Mouse (Mus musculus) MEL (cell line): Measurements from ENCODE around the gene L3mbtl4. TPM values are rescaled to one million over a fixed set of nuclear protein-coding genes. Genes with fewer than 3 reads are reported as not detected.

ENCODE experiments used
- DNase-seq: peaks from one replicate; pipeline ENCODE4 v3.0.0; 2011; ENCODE audit warnings: low read depth, low spot score
- H3K27ac ChIP-seq: 2 replicates; pipeline ENCODE4 v1.5.1; 2012; ENCODE audit warnings: low read depth, mild to moderate bottlenecking, control low read depth, low read length, moderate library complexity; ENCODE audit not compliant: control insufficient read depth
- H3K27me3 ChIP-seq, 2 experiments: fragments of 150-350 bp in 1 of 2; sonication (generic) in 1 of 2; 2 replicates each; pipeline ENCODE4 v1.6.1; 2012; ENCODE audit warnings: low read length in 2 of 2, mild to moderate bottlenecking in 2 of 2, improper control_type of control experiment in 1 of 2, moderate library complexity in 1 of 2; ENCODE audit not compliant: insufficient read depth in 2 of 2, control insufficient read depth in 1 of 2
- H3K36me3 ChIP-seq, 2 experiments: 2 replicates each; pipeline ENCODE4 v1.6.1; 2012 to 2014; ENCODE audit warnings: low read length in 2 of 2, improper control_type of control experiment in 1 of 2, inconsistent platforms in 1 of 2, mild to moderate bottlenecking in 1 of 2; ENCODE audit not compliant: insufficient read depth in 2 of 2, control insufficient read depth in 1 of 2
- H3K4me1 ChIP-seq, 2 experiments: fragments of 150-350 bp in 1 of 2; sonication (generic) in 1 of 2; 2 replicates each; pipeline ENCODE4 v1.6.1; 2012; ENCODE audit warnings: low read length in 2 of 2, improper control_type of control experiment in 1 of 2, mild to moderate bottlenecking in 1 of 2; ENCODE audit not compliant: insufficient read depth in 2 of 2, control insufficient read depth in 1 of 2
- H3K4me3 ChIP-seq, 2 experiments: fragments of 150-350 bp in 1 of 2; sonication (generic) in 1 of 2; 2 replicates each; pipeline ENCODE4 v1.5.1; 2012; ENCODE audit warnings: low read depth in 2 of 2, low read length in 2 of 2, mild to moderate bottlenecking in 2 of 2, moderate library complexity in 2 of 2, control low read depth in 1 of 2, improper control_type of control experiment in 1 of 2; ENCODE audit not compliant: control insufficient read depth in 1 of 2, insufficient read depth in 1 of 2
- H3K79me2 ChIP-seq: 2 replicates; pipeline ENCODE4 v1.6.1; 2012; ENCODE audit warnings: mild to moderate bottlenecking, low read length, moderate library complexity; ENCODE audit not compliant: control insufficient read depth, poor library complexity, insufficient read depth
- H3K9ac ChIP-seq: 2 replicates; pipeline ENCODE4 v1.6.1; 2012; ENCODE audit warnings: low read depth, mild to moderate bottlenecking, control low read depth, low read length, moderate library complexity; ENCODE audit not compliant: control insufficient read depth, poor library complexity, severe bottlenecking
- H3K9me3 ChIP-seq: fragments of 150-350 bp; sonication (generic); replicated peaks from 2 replicates; pipeline ENCODE4 v1.6.1; 2012; ENCODE audit warnings: mild to moderate bottlenecking, low read length, improper control_type of control experiment, moderate library complexity; ENCODE audit not compliant: insufficient read depth
- CHD1 ChIP-seq: IDR thresholded peaks from 2 replicates; pipeline ENCODE4 v1.6.1; 2012; ENCODE audit warnings: low read depth, mild to moderate bottlenecking, inconsistent platforms, low read length, improper control_type of control experiment
- CHD2 ChIP-seq: IDR thresholded peaks from 2 replicates; pipeline ENCODE4 v1.6.1; 2011; ENCODE audit warnings: low read length, improper control_type of control experiment
- CTCF ChIP-seq, 3 experiments: IDR thresholded peaks in 2 of 3; conservative IDR thresholded peaks in 1 of 3; 2 replicates each; pipeline ENCODE4 v1.5.1; 2011 to 2012; ENCODE audit warnings: low read length in 3 of 3, low read depth in 2 of 3, mild to moderate bottlenecking in 2 of 3, improper control_type of control experiment in 1 of 3, inconsistent platforms in 1 of 3, mixed read lengths in 1 of 3, moderate library complexity in 1 of 3; ENCODE audit not compliant: control insufficient read depth in 1 of 3, insufficient read depth in 1 of 3, poor library complexity in 1 of 3, severe bottlenecking in 1 of 3
- HCFC1 ChIP-seq: IDR thresholded peaks from 2 replicates; pipeline ENCODE4 v1.6.1; 2012; ENCODE audit warnings: low read depth, mild to moderate bottlenecking, inconsistent platforms, low read length, improper control_type of control experiment, moderate library complexity
- JUND ChIP-seq: IDR thresholded peaks from 2 replicates; pipeline ENCODE4 v1.6.1; 2011; ENCODE audit warnings: low read depth, mild to moderate bottlenecking, improper control_type of control experiment, low read length
- KAT2A ChIP-seq: conservative IDR thresholded peaks from 2 replicates; pipeline ENCODE4 v1.6.1; 2012; ENCODE audit warnings: low read depth, low read length, improper control_type of control experiment, inconsistent platforms
- MEF2A ChIP-seq: IDR thresholded peaks from 2 replicates; pipeline ENCODE4 v1.6.1; 2014; ENCODE audit warnings: low read depth, mild to moderate bottlenecking, inconsistent platforms, low read length, improper control_type of control experiment; ENCODE audit not compliant: poor library complexity, insufficient replicate concordance, severe bottlenecking; ENCODE audit errors: extremely low read depth
- MXI1 ChIP-seq: IDR thresholded peaks from 2 replicates; pipeline ENCODE4 v1.6.1; 2011; ENCODE audit warnings: mild to moderate bottlenecking, low read depth, low read length, improper control_type of control experiment
- RCOR1 ChIP-seq: IDR thresholded peaks from 2 replicates; pipeline ENCODE4 v1.6.1; 2012; ENCODE audit warnings: low read depth, mild to moderate bottlenecking, inconsistent platforms, low read length, improper control_type of control experiment
- ZNF384 ChIP-seq: IDR thresholded peaks from 2 replicates; pipeline ENCODE4 v1.6.1; 2012; ENCODE audit warnings: low read depth, mild to moderate bottlenecking, inconsistent platforms, low read length, improper control_type of control experiment
- polyA plus RNA-seq, 2 experiments: library from polyadenylated mRNA; stranded (reverse) in 1 of 2; unstranded in 1 of 2; fragments of >175 nt in 1 of 2; fragments of >200 nt in 1 of 2; gene quantifications; 2 replicates each; pipeline versions ENCODE4 v1.2.1 to v1.2.4; 2012; ENCODE audit warnings: low replicate concordance in 2 of 2, low read depth in 1 of 2; ENCODE audit not compliant: insufficient read length in 2 of 2, insufficient read depth in 1 of 2, missing spikeins in 1 of 2
- total RNA-seq: library from RNA; depleted of rRNA; stranded (reverse); fragments of 300-350 nt; gene quantifications from 2 replicates; pipeline ENCODE4 v1.2.3, GENCODE M21; 2012

The L3mbtl4 gene
- total and polyA plus RNA-seq, 3 experiments, result not detected

DNA sequence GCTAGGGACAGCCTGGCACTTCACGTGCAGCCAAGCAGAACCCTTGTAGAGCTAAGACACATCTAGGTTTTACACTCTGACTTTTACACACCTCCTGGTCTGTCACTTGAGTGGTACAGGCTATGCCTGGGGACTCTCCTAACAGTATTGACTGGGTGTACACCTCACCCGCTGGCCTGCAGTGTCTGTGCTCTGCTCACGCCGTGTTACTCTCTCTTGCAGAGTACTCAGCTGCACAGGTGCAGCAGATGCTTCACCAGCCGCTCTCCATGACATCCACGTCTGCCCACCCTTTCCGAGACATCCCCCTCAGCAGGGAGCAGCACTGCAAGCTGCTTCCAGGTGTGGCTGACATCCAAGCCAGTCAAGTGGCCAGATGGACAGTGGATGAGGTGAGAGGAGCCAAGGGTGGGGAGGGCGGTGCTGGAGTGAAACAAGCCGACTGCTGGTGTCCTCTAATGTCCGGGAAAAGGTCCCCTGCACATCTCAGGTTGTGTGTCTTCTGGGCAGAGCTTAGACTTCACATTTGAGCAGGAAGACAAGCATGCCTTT, 490.8 kb downstream of the L3mbtl4 start:
- Histone ChIP-seq H3K27ac (no peak overlapping the region), H3K4me3 (no peak overlapping the region), H3K36me3 (no peaks in the 10 kb centered on the region), H3K79me2 (no peaks in the 10 kb centered on the region), H3K4me1 (no peaks in the 10 kb centered on the region), H3K9ac (no peak overlapping the region), H3K27me3 (no peaks in the 10 kb centered on the region), H3K9me3 (no peaks in the 10 kb centered on the region)
- TF ChIP-seq RCOR1 (no peak), MXI1 (no peak), KAT2A (no peak), CHD1 (no peak), CTCF (IDR thresholded peaks at IDR 0.05 in 2 of 3, conservative IDR thresholded peaks at IDR 0.05 in 1 of 3; ENCODE audit: control insufficient read depth in 1 of 3, insufficient read depth in 1 of 3, low read depth in 2 of 3, low read length in 3 of 3, poor library complexity in 1 of 3, severe bottlenecking in 1 of 3) (no peak), HCFC1 (no peak), MEF2A (no peak)
- no peak for DNase-seq

DNA sequence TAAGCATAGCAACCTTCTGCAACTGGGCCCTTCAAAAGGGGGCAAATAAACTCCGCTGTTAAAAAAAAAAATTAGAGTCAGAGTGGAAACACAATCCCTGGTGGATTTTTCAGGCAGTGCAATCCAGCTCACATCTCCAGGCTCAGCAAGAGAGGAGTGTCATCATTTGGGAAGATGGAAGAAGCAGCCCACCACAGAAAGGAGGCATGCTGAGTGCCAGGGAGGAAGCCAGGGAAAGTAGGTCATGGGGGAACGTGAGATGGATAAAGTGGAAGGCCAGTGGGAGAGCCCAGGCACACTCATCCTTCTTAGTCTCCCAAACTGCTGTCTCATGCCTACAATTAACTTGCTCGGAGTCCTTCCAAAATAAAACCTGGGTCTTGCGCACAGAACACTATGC, 496.0 kb downstream of the L3mbtl4 start:
- no peaks in the 10 kb centered on the region for H3K27me3 ChIP-seq
- TF ChIP-seq CHD2, result no peak
- TF ChIP-seq ZNF384, result no peak
- no peak for TF ChIP-seq RCOR1
- TF ChIP-seq JUND, result no peak
- TF ChIP-seq CHD1, result no peak
- no peak for TF ChIP-seq HCFC1
- H3K4me3 ChIP-seq, result no peak overlapping the region
- H3K9ac ChIP-seq, result no peak overlapping the region
- no peak for DNase-seq
- no peaks in the 10 kb centered on the region for H3K9me3 ChIP-seq
- H3K79me2 ChIP-seq, result no peaks in the 10 kb centered on the region
- no peaks in the 10 kb centered on the region for H3K36me3 ChIP-seq
- H3K4me1 ChIP-seq, result no peaks in the 10 kb centered on the region
- no peak overlapping the region for H3K27ac ChIP-seq

- Histone ChIP-seq H3K79me2 (no peaks in the 10 kb centered on the region), H3K36me3 (no peaks in the 10 kb centered on the region), H3K9me3 (no peaks in the 10 kb centered on the region), H3K4me1 (no peaks in the 10 kb centered on the region), H3K4me3 (no peak overlapping the region), H3K27ac (no peak overlapping the region), H3K27me3 (no peaks in the 10 kb centered on the region), H3K9ac (no peak overlapping the region)
- DNase-seq, result no peak
- TF ChIP-seq MEF2A, result no peak
Observed at GRCm38 (mm10) chr17:68771046-68771750, 497.6 kb downstream of the L3mbtl4 start.
